Mouse (Mus musculus) lung, postnatal 0 days (tissue): Measurements from ENCODE around the gene Ccnt1.

Experiments
- CTCF ChIP-seq: IDR thresholded peaks from 2 replicates; pipeline ENCODE4 v1.5.1; 2016; ENCODE audit warnings: antibody characterized with exemption, mild to moderate bottlenecking
- EP300 ChIP-seq: IDR thresholded peaks from 2 replicates; pipeline ENCODE4 v1.6.1; 2016; ENCODE audit warnings: antibody characterized with exemption, mild to moderate bottlenecking, control low read depth

DNA sequence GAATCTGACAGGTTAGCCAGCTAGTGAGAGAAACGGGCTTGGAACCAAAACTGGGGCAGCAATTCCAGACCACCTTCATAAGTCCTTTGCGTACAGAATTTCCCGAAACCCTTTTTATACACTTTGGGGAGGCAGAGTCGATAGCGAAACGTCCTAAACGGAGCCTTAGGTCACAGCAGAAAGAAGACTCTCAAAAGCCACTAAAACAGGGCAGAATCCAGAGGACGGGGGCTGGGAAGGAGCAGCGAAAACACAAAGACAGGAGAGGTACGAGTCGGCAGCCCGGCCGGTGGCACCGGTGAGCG lies 3.8 kb downstream of the Ccnt1 start:
- TF ChIP-seq EP300 (no peak), CTCF (no peak)
